Mouse (Mus musculus): Measurements from ENCODE around the gene Lysmd4. TPM values are rescaled to one million over a fixed set of nuclear protein-coding genes. Genes with fewer than 3 reads are reported as not detected.
A peak's percentile ranks its signal among the peaks of the same experiment; 100 is the strongest.
"Not testable (repeated sequence)": the region's sequence is repeated elsewhere in the genome, so short reads cannot be mapped to it uniquely, and the experiment has no call there.

Gene Lysmd4
- polyA plus RNA-seq, 1 experiment from 2014 or later = 12.2 TPM

GRCm38 (mm10) chr7:67232504-67232903, 10.2 kb downstream of the Lysmd4 start:
- Histone ChIP-seq H3K9me3 (no peaks in the 10 kb centered on the region), H3K4me3 (no peak overlapping the region)
- WGBS = 88% methylated on average over 14 of the region's 14 CpGs

GRCm38 (mm10) chr7:67234797-67235196, 12.5 kb downstream of the Lysmd4 start:
- H3K4me3 ChIP-seq = no peak overlapping the region
- H3K9me3 ChIP-seq = no peaks in the 10 kb centered on the region
- no peak overlapping the region for H3K4me2 ChIP-seq
- no peak overlapping the region for H3K9ac ChIP-seq
- ATAC-seq (ENCODE audit: extremely low read depth, insufficient number of reproducible peaks, low FRiP score, low TSS enrichment) = no peak
- peaks cover 72% of the 10 kb centered on the region for H3K36me3 ChIP-seq
- WGBS = 48% methylated on average over 8 of the region's 8 CpGs
- peak overlapping the region; percentile 25; the same call in 1 of the 2 replicates for H3K27ac ChIP-seq (replicated peaks)
- no peaks in the 10 kb centered on the region for H3K27me3 ChIP-seq (replicated peaks)
- H3K4me1 ChIP-seq = peaks cover 51% of the 10 kb centered on the region

More at GRCm38 (mm10) chr7:67232504-67232903, 10.2 kb downstream of the Lysmd4 start:
- peaks cover 52% of the 10 kb centered on the region for H3K36me3 ChIP-seq
- peak overlapping the region; percentile 55 for H3K27ac ChIP-seq (replicated peaks)
- H3K4me1 ChIP-seq = peaks cover 60% of the 10 kb centered on the region
- no peaks in the 10 kb centered on the region for H3K27me3 ChIP-seq (replicated peaks)
- H3K9ac ChIP-seq = 0 out of 2 replicates have a peak overlapping the region, but pooled peaks have one; percentile 10
- no peak overlapping the region for H3K4me2 ChIP-seq
- ATAC-seq (ENCODE audit: extremely low read depth, insufficient number of reproducible peaks, low FRiP score, low TSS enrichment) = no peak

- Histone ChIP-seq H3K4me3 (no peak overlapping the region), H3K27me3 (replicated peaks) (no peaks in the 10 kb centered on the region), H3K27ac (replicated peaks) (no peak overlapping the region), H3K4me2 (no peak overlapping the region), H3K9me3 (no peaks in the 10 kb centered on the region), H3K4me1 (peaks cover 45% of the 10 kb centered on the region), H3K9ac (no peak overlapping the region), H3K36me3 (peaks cover 76% of the 10 kb centered on the region)
- 79% methylated on average over 2 of the region's 2 CpGs for WGBS
- no peak for ATAC-seq (ENCODE audit: extremely low read depth, insufficient number of reproducible peaks, low FRiP score, low TSS enrichment)
These were observed 14.0 kb downstream of the Lysmd4 start for GRCm38 (mm10) chr7:67236351-67236750.

GRCm38 (mm10) chr7:67237752-67238151, 15.4 kb downstream of the Lysmd4 start:
- H3K36me3 ChIP-seq = peaks cover 66% of the 10 kb centered on the region
- no peak overlapping the region for H3K4me2 ChIP-seq
- no peaks in the 10 kb centered on the region for H3K9me3 ChIP-seq
- H3K27ac ChIP-seq (replicated peaks) = no peak overlapping the region
- ATAC-seq (ENCODE audit: extremely low read depth, insufficient number of reproducible peaks, low FRiP score, low TSS enrichment) = no peak
- no peak overlapping the region for H3K4me3 ChIP-seq
- H3K27me3 ChIP-seq (replicated peaks) = no peaks in the 10 kb centered on the region
- H3K9ac ChIP-seq = no peak overlapping the region
- 84% methylated on average over 2 of the region's 2 CpGs for WGBS
- H3K4me1 ChIP-seq = peaks cover 41% of the 10 kb centered on the region

- Histone ChIP-seq H3K36me3 (peaks cover 44% of the 10 kb centered on the region), H3K27ac (replicated peaks) (no peak overlapping the region), H3K4me2 (no peak overlapping the region), H3K9ac (no peak overlapping the region), H3K4me3 (no peak overlapping the region), H3K9me3 (no peaks in the 10 kb centered on the region), H3K27me3 (replicated peaks) (no peaks in the 10 kb centered on the region), H3K4me1 (peaks cover 55% of the 10 kb centered on the region)
- 62% methylated on average over 3 of the region's 3 CpGs for WGBS
- ATAC-seq (ENCODE audit: extremely low read depth, insufficient number of reproducible peaks, low FRiP score, low TSS enrichment) = no peak
These were observed 19.6 kb downstream of the Lysmd4 start for GRCm38 (mm10) chr7:67241969-67242368.

- Histone ChIP-seq H3K4me2 (no peak overlapping the region), H3K27me3 (replicated peaks) (no peaks in the 10 kb centered on the region), H3K4me1 (peaks cover 54% of the 10 kb centered on the region), H3K4me3 (no peak overlapping the region), H3K9me3 (no peaks in the 10 kb centered on the region), H3K36me3 (peaks cover 46% of the 10 kb centered on the region), H3K9ac (no peak overlapping the region), H3K27ac (replicated peaks) (peak overlapping the region; percentile 32; the same call in 1 of the 2 replicates)
- ATAC-seq (ENCODE audit: extremely low read depth, insufficient number of reproducible peaks, low FRiP score, low TSS enrichment) = no peak
- 46% methylated on average over 2 of the region's 2 CpGs for WGBS
These were observed 21.0 kb downstream of the Lysmd4 start for GRCm38 (mm10) chr7:67243121-67243893.

- peaks cover 49% of the 10 kb centered on the region for H3K4me1 ChIP-seq
- H3K9ac ChIP-seq = no peak overlapping the region
- H3K9me3 ChIP-seq = no peaks in the 10 kb centered on the region
- no peaks in the 10 kb centered on the region for H3K27me3 ChIP-seq (replicated peaks)
- no peak overlapping the region for H3K4me2 ChIP-seq
- WGBS = 31% methylated on average over 4 of the region's 4 CpGs
- peak overlapping the region; percentile 32; the same call in 1 of the 2 replicates for H3K27ac ChIP-seq (replicated peaks)
- no peak overlapping the region for H3K4me3 ChIP-seq
- no peak for ATAC-seq (ENCODE audit: extremely low read depth, insufficient number of reproducible peaks, low FRiP score, low TSS enrichment)
- H3K36me3 ChIP-seq = peaks cover 41% of the 10 kb centered on the region
These were observed 21.5 kb downstream of the Lysmd4 start for GRCm38 (mm10) chr7:67243894-67244282.

- 70% methylated on average over 1 of the region's 1 CpGs for WGBS
- no peak overlapping the region for H3K4me3 ChIP-seq
- H3K4me2 ChIP-seq = no peak overlapping the region
- no peak for ATAC-seq (ENCODE audit: extremely low read depth, insufficient number of reproducible peaks, low FRiP score, low TSS enrichment)
- H3K9ac ChIP-seq = no peak overlapping the region
- no peaks in the 10 kb centered on the region for H3K27me3 ChIP-seq (replicated peaks)
- no peaks in the 10 kb centered on the region for H3K9me3 ChIP-seq
- peaks cover 40% of the 10 kb centered on the region for H3K4me1 ChIP-seq
- peaks cover 38% of the 10 kb centered on the region for H3K36me3 ChIP-seq
- peak overlapping the region; percentile 39; the same call in 1 of the 2 replicates for H3K27ac ChIP-seq (replicated peaks)
These were observed 22.9 kb downstream of the Lysmd4 start for GRCm38 (mm10) chr7:67245255-67245654.

- H3K27ac ChIP-seq (replicated peaks) = no peak overlapping the region
- no peaks in the 10 kb centered on the region for H3K27me3 ChIP-seq (replicated peaks)
- no peak overlapping the region for H3K4me3 ChIP-seq
- H3K9me3 ChIP-seq = no peaks in the 10 kb centered on the region
- no peak overlapping the region for H3K9ac ChIP-seq
- peaks cover 37% of the 10 kb centered on the region for H3K4me1 ChIP-seq
- 78% methylated on average over 2 of the region's 2 CpGs for WGBS
- ATAC-seq (ENCODE audit: extremely low read depth, insufficient number of reproducible peaks, low FRiP score, low TSS enrichment) = no peak
- H3K4me2 ChIP-seq = no peak overlapping the region
- peaks cover 45% of the 10 kb centered on the region for H3K36me3 ChIP-seq
These were observed 23.7 kb downstream of the Lysmd4 start for GRCm38 (mm10) chr7:67246067-67246466.

GRCm38 (mm10) chr7:67259828-67260563, 37.7 kb downstream of the Lysmd4 start:
- peaks cover 25% of the 10 kb centered on the region for H3K4me1 ChIP-seq
- peaks cover 47% of the 10 kb centered on the region for H3K36me3 ChIP-seq
- ATAC-seq (ENCODE audit: extremely low read depth, insufficient number of reproducible peaks, low FRiP score, low TSS enrichment) = no peak; the same call in 1 of the 2 replicates
- H3K9ac ChIP-seq = peak overlapping the region; percentile 24; the same call in 1 of the 2 replicates
- H3K4me2 ChIP-seq = peak overlapping the region; percentile 20; the same call in 1 of the 2 replicates
- H3K27ac ChIP-seq (replicated peaks) = peak overlapping the region; percentile 78
- WGBS = 27% methylated on average over 4 of the region's 4 CpGs
- no peaks in the 10 kb centered on the region for H3K9me3 ChIP-seq
- H3K4me3 ChIP-seq = no peak overlapping the region
- H3K27me3 ChIP-seq (replicated peaks) = no peaks in the 10 kb centered on the region

- H3K27ac ChIP-seq (replicated peaks) = peak overlapping the region; percentile 74
- ATAC-seq (ENCODE audit: extremely low read depth, insufficient number of reproducible peaks, low FRiP score, low TSS enrichment) = 0 out of 2 replicates have a peak, but pooled peaks have one; percentile 25
These were observed 48.1 kb downstream of the Lysmd4 start for GRCm38 (mm10) chr7:67270447-67270846.

More at GRCm38 (mm10) chr7:67270447-67270846, 48.1 kb downstream of the Lysmd4 start:
- H3K9ac ChIP-seq; H3K27me3 ChIP-seq (replicated peaks); H3K9me3 ChIP-seq; H3K4me3 ChIP-seq: not testable (repeated sequence)
- Histone ChIP-seq H3K36me3 (peaks cover 25% of the 10 kb centered on the region), H3K4me1 (peaks cover 47% of the 10 kb centered on the region), H3K4me2 (peak overlapping the region; percentile 34)
- 9% methylated on average over 4 of the region's 4 CpGs for WGBS

Measured in heart, embryonic 13.5 days (tissue).